In the genomic region with DNA sequence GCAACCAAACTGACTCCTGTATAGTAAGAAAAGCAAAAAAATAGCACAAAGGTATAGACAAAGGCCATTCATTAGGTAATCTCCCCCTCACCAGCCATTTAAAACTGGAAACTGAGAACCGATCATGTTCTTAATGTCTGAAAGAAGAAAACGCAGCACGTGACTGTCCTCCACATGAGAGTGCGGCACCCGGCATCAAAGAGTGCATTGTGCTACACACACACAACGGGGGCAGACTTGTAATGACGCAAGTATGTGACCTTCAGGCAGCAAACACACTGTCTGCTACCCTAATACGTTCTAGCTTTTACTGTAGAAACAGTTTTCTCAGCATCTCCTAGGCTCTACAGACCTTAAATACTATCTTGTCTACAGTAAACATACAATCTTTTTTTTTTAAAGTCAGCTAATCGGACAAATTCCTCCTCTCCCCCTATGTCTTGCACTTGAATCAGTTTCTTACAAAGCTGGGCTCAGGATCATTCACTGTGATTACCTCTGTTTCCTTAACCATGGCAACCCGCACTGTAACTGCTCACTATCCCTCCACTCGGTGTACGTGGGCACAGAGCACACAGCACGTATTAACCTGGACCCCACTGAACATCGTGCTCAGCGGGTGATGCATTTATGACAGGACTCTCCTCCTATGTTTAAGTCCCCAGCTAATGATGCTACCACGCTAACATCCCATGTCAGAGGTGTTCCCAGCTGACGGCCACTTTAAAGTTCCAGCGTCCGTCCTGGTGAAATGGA, we compare ENCODE assay signal across 14 mouse cellular contexts. TPM values are rescaled to one million over a fixed set of nuclear protein-coding genes. Genes with fewer than 3 reads are reported as not detected.
DNase-seq lines count a peak whose midpoint lies in the region; ATAC-seq lines count a peak whose summit lies in the region.
"Had no signal": no experiment of that assay in that cellular context is flagged by ENCODE, and none has a peak within 500 bp of the region (broad histone marks: within the 10 kb centered on the region; RNA-seq: fewer than 3 reads in every experiment).

No protein-coding gene starts in this region.

- peak overlapping the region; percentile 6; the same call in 1 of the 2 replicates for H3K9ac ChIP-seq in liver, embryonic 13.5 days
- no peak overlapping the region; the same call in 1 of the 2 replicates for H3K9ac ChIP-seq in liver, embryonic 11.5 days (ENCODE audit: low read depth, low read length)
- no peak overlapping the region for H3K9ac ChIP-seq in forebrain, embryonic 16.5 days (replicated peaks; ENCODE audit: low read depth, low read length)
- H3K9ac ChIP-seq in kidney, embryonic 16.5 days (replicated peaks; ENCODE audit: low read length), result no peak overlapping the region

- H3K4me1 ChIP-seq in liver, embryonic 13.5 days (replicated peaks), result peaks cover 95% of the 10 kb centered on the region
- H3K4me1 ChIP-seq in liver, embryonic 11.5 days (replicated peaks; ENCODE audit: control insufficient read depth, insufficient read depth, low read length), result peaks cover 51% of the 10 kb centered on the region
- H3K4me1 ChIP-seq in forebrain, embryonic 16.5 days (replicated peaks; ENCODE audit: control insufficient read depth, insufficient read depth, low read length), result peaks cover 8% of the 10 kb centered on the region
- H3K4me1 ChIP-seq in kidney, embryonic 16.5 days (ENCODE audit: insufficient read depth, low read length), result peaks cover 24% of the 10 kb centered on the region

- H3K4me3 ChIP-seq in liver, embryonic 13.5 days (replicated peaks), result no peak overlapping the region
- H3K4me3 ChIP-seq in liver, embryonic 11.5 days (ENCODE audit: low read depth, low read length), result no peak overlapping the region
- H3K4me3 ChIP-seq in forebrain, embryonic 16.5 days (replicated peaks; ENCODE audit: low read length), result no peak overlapping the region
- H3K4me3 ChIP-seq in kidney, embryonic 16.5 days (ENCODE audit: low read length), result no peak overlapping the region
- H3K4me3 ChIP-seq: myocyte had no signal

- no peak overlapping the region for H3K4me2 ChIP-seq in liver, embryonic 13.5 days
- no peak overlapping the region for H3K4me2 ChIP-seq in liver, embryonic 11.5 days
- H3K4me2 ChIP-seq in forebrain, embryonic 16.5 days (ENCODE audit: low read length), result no peak overlapping the region
- no peak overlapping the region for H3K4me2 ChIP-seq in kidney, embryonic 16.5 days (replicated peaks; ENCODE audit: low read depth, low read length)

- 0 out of 2 replicates have a peak overlapping the region, but pooled peaks have one; percentile 13 for H3K27ac ChIP-seq in liver, embryonic 13.5 days
- H3K27ac ChIP-seq in liver, embryonic 11.5 days (ENCODE audit: low read depth, low read length), result no peak overlapping the region
- no peak overlapping the region for H3K27ac ChIP-seq in forebrain, embryonic 16.5 days (ENCODE audit: low read length)
- no peak overlapping the region for H3K27ac ChIP-seq in kidney, embryonic 16.5 days (ENCODE audit: low read length)

- WGBS in liver, embryonic 13.5 days (ENCODE audit: insufficient replicate concordance), result 83% methylated on average over 19 of the region's 19 CpGs
- 83% methylated on average over 19 of the region's 19 CpGs for WGBS in liver, embryonic 11.5 days
- WGBS in forebrain, embryonic 16.5 days, result 44% methylated on average over 19 of the region's 19 CpGs
- 77% methylated on average over 19 of the region's 19 CpGs for WGBS in kidney, embryonic 16.5 days

- no peak for ATAC-seq in liver, embryonic 13.5 days (ENCODE audit: low read depth)
- ATAC-seq in liver, embryonic 11.5 days (replicated peaks; ENCODE audit: low FRiP score), result no peak
- ATAC-seq in forebrain, embryonic 16.5 days, result 0 out of 2 replicates have a peak, but pooled peaks have one; percentile 54
- ATAC-seq in kidney, embryonic 16.5 days (ENCODE audit: low FRiP score, low TSS enrichment), result no peak

- peak; percentile 24 for DNase-seq in embryo, embryonic 10.5 days (ENCODE audit: low spot score)
- no peak for DNase-seq in embryo, embryonic 10 days (ENCODE audit: low spot score)
- no peak for DNase-seq in liver, embryonic 13.5 days
- no peak for DNase-seq in liver, embryonic 11.5 days (ENCODE audit: low spot score)
- DNase-seq in adrenal gland, postnatal 36 days, result peak; percentile 53 to 59
- DNase-seq in urinary bladder, postnatal 36 days (ENCODE audit: low spot score in 2 of 2), result no peak
- DNase-seq: cerebellum, postnatal 10 days; gastrocnemius, postnatal 10 days; heart, postnatal 14 days; lung, adult 2 months; right cerebral cortex, postnatal 4 days had no signal

- H3K36me3 ChIP-seq in liver, embryonic 13.5 days, result peaks cover 56% of the 10 kb centered on the region
- H3K36me3 ChIP-seq in liver, embryonic 11.5 days (ENCODE audit: control insufficient read depth, insufficient read depth, low read length), result peaks cover 4% of the 10 kb centered on the region; the same call in 1 of the 2 replicates
- no peaks in the 10 kb centered on the region for H3K36me3 ChIP-seq in forebrain, embryonic 16.5 days (ENCODE audit: control insufficient read depth, insufficient read depth)
- peaks cover under 1% of the 10 kb centered on the region; the same call in 1 of the 2 replicates for H3K36me3 ChIP-seq in kidney, embryonic 16.5 days (ENCODE audit: insufficient read depth, low read length)

- H3K9me3 ChIP-seq in liver, embryonic 13.5 days (replicated peaks), result no peaks in the 10 kb centered on the region
- H3K9me3 ChIP-seq in liver, embryonic 11.5 days (ENCODE audit: control insufficient read depth, low read length), result no peaks in the 10 kb centered on the region
- H3K9me3 ChIP-seq in forebrain, embryonic 16.5 days (ENCODE audit: control insufficient read depth, low read length), result no peaks in the 10 kb centered on the region
- no peaks in the 10 kb centered on the region for H3K9me3 ChIP-seq in kidney, embryonic 16.5 days (ENCODE audit: low read length)

- no peaks in the 10 kb centered on the region for H3K27me3 ChIP-seq in liver, embryonic 13.5 days
- H3K27me3 ChIP-seq in liver, embryonic 11.5 days (replicated peaks; ENCODE audit: control insufficient read depth, insufficient read depth, low read length), result no peaks in the 10 kb centered on the region
- no peaks in the 10 kb centered on the region for H3K27me3 ChIP-seq in forebrain, embryonic 16.5 days (replicated peaks; ENCODE audit: control insufficient read depth, insufficient read depth, low read length)
- no peaks in the 10 kb centered on the region for H3K27me3 ChIP-seq in kidney, embryonic 16.5 days (ENCODE audit: insufficient read depth, low read length)

RNA-seq across cellular contexts. Expression of gene Foxo3, which starts 55.2 kb away (rescaled TPM):
- 14.5 and 15.2 TPM in 2 replicates for polyA plus RNA-seq in liver, embryonic 13.5 days (2015; fragmentation: Nextera tagmentation; extraction: Ambion mirVana)
- 11.7 and 12.3 TPM in 2 replicates for polyA plus RNA-seq in liver, embryonic 11.5 days (2014; fragmentation: Nextera tagmentation; extraction: Ambion mirVana)
- 10 to 100 TPM; 56.9 to 78.5 TPM for total RNA-seq in adrenal gland, postnatal 36 days (2021)
- polyA plus RNA-seq in forebrain, embryonic 16.5 days (2015; fragmentation: Nextera tagmentation; extraction: Ambion mirVana), result 4.7 and 4.8 TPM in 2 replicates
- polyA plus RNA-seq in kidney, embryonic 16.5 days (2015; fragmentation: Nextera tagmentation; extraction: Ambion mirVana), result 5.9 and 6.3 TPM in 2 replicates

Comparison
In these comparisons a context has a peak if more than half of its experiments do, and no peak if none do; other contexts are left out.
1. DNase-seq: peak in embryo, embryonic 10.5 days (single experiment) and adrenal gland, postnatal 36 days (2 of 2); none in embryo, embryonic 10 days (single experiment), liver, embryonic 13.5 days (single experiment), liver, embryonic 11.5 days (single experiment) and urinary bladder, postnatal 36 days (0 of 2).